Mouse (Mus musculus): ENCODE data around the gene Oosp2.

The Oosp2 gene

GRCm38 (mm10) chr19:11660459-11660858, at the start of gene Oosp2:
Oosp2 (minus strand) TSS chr19:11660559.
- DNase-seq (ENCODE audit: low read depth), result no peak

DNA sequence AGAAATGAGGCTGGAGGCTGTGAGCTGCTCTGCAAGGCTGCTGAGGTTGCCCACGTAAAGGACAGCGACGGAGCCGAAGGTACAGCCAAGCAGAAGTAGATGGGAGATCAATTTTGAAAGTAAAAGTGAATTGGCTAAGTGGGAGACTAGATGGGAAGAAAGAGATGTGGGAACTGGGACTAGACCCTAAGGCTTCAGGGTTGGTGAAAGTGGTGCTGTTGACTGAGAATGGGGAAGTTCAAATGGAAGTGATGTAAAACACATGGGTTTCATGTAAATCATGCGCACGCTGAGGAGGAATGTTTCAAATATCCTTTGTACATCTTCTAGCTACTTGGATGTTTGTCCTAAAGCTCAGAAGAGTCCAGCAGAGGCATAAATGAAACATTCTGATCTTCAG, 38.0 kb upstream of the Oosp2 start:
- DNase-seq (ENCODE audit: low read depth), result no peak

DNA sequence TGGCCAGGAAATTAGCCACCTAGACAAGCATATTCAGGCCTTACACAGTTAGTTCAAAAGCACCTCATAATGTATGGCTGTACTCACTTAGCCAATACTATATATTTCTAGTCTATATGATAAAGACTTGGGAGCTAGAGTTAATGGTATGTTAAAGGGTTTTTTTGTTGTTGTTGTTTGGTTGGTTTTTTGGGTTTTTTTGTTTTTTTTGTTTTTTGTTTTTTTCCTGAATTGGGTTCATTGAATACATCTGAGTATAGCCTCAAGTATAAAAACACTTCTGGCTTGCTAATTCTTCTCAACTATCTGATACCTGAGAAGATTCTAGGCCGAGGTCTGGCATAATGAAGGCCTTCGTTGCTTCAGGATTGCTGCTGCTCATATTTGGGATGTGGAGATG, 36.4 kb upstream of the Oosp2 start, which contains the start of gene Oosp3:
Oosp3 (plus strand) TSS at position 301 of the 400 bp plus-strand sequence.
- DNase-seq (ENCODE audit: low read depth), result no peak

- DNase-seq (ENCODE audit: low read depth), result no peak
Measured at GRCm38 (mm10) chr19:11691454-11691853, 31.1 kb upstream of the Oosp2 start.

DNA sequence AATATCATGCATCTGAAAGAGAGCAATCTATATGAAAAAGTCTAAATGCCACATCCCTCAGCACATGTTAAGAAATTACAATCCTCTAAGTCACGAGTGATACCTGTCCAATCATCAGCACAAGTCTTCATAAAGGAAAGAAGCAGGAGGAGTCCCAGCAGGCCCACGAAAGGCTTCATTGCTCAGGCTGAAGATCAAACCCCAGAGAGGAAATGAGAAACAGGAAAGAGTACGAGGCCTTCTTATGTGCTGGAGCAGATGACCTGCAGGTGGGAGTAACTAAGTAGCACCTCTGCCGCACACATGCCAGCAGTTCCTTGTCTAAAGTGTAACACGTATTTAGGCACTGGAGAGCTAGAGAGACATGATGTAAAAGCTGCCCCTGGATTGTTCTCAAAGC, 30.5 kb upstream of the Oosp2 start, which contains the start of gene Oosp1:
Oosp1 (minus strand) TSS at position 312 of the 400 bp plus-strand sequence.
- no peak for DNase-seq (ENCODE audit: low read depth)

DNA sequence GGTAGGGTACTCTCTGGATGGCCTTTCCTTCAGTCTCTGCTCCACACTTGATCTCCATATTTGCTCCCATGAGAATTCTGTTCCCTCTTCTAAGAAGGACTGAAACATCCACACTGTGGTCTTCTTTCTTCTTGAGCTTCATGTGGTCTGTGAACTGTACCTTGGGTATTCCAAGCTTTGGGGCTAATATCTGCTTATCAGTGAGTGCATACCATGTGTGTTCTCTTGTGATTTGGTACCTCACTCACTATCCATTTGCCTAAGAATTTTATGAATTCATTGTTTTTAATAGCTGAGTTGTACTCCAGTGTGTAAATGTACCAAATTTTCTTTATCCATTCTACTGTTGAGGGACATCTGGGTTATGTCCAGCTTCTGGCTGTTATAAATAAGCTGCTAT, 1.2 kb upstream of the Oosp2 start:
- peak; percentile 23 for DNase-seq (ENCODE audit: low read depth)

GRCm38 (mm10) chr19:11659142-11659541, 1.2 kb downstream of the Oosp2 start:
- no peak for DNase-seq (ENCODE audit: low read depth)

DNA sequence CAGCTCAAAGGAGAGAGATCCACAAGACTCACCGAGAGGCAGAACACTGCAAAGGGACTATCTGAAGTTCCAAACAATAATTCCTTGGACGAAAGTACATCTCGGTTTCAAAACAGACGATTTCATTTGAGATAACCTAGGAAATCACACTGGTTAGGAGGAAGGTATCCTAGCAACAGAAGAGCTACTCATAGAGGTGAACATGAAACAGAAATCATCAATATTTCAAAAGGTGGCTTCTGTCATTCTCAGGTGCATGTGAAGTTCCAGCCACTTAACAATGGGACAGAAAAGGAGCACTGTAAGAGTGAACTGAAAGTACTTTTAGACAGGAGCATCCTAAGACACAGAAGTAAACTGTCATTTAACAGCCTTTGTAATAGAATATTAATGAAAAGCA, 10.8 kb downstream of the Oosp2 start:
- no peak for DNase-seq (ENCODE audit: low read depth)

- DNase-seq (ENCODE audit: low read depth), result no peak
Measured at GRCm38 (mm10) chr19:11646166-11646565, 14.2 kb downstream of the Oosp2 start.

DNA sequence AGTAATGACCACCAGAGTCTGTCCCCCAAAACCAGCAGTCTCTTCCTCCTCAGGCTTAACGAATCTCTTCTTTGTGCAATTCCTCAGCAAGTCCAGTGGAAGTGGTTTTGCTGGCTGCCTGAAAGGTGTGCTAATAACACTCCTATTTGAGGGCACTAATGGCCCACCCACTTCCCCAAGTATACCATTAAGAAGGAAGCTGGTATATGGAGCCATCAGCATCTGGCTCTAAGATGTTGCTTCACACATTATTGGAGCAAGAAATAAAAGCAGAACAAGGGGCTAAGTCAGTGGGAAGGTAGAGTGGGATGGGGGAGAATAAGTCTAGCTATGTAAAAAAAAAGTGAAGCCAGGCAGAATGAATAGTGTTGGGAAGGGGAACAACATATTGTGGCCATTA, 19.6 kb downstream of the Oosp2 start, which contains the start of gene Ms4a3:
Ms4a3 (minus strand) TSS at position 120 of the 400 bp plus-strand sequence.
- DNase-seq (ENCODE audit: low read depth), result no peak

GRCm38 (mm10) chr19:11639038-11639437, 21.3 kb downstream of the Oosp2 start:
- no peak for DNase-seq (ENCODE audit: low read depth)

DNA sequence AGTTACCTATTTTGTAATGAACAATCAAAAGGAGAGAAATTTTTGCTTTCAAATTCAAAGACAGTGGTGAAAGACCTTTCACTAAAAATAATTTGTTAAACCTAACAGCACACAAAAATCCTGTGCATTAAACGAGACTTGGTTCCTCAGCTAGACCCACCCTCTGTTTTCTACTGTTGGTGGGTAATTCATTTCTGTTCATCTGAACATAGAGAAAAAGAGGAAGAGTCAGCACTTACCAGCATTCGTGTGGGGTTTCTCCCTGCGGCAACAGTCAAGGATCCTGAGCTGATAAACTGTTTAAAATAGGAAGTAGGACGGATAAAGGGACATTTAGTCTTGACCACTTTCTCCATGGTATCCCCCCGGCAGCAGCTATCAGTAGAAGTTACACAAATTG, 24.8 kb downstream of the Oosp2 start:
- DNase-seq (ENCODE audit: low read depth), result no peak

DNA sequence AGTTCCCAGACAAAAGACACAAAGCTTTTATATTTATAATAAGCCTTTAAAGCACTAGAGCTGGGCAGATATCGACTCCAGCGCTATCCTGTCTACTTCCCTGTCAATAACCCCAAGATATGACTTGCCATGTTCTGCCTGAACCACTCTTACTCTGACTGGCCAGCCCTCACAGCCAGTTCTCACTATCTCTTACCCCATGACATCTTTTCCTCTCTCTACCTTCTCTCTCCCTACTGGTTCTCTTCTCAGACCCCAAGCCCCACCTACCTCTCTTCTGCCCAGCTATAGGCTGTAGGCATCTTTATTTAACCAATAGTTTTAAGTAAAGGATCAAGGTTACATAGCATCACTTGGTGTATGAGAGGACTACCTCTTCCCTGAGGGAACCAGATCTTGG, 26.0 kb downstream of the Oosp2 start:
- no peak for DNase-seq (ENCODE audit: low read depth)

GRCm38 (mm10) chr19:11633732-11634131, 26.6 kb downstream of the Oosp2 start:
- no peak for DNase-seq (ENCODE audit: low read depth)

DNA sequence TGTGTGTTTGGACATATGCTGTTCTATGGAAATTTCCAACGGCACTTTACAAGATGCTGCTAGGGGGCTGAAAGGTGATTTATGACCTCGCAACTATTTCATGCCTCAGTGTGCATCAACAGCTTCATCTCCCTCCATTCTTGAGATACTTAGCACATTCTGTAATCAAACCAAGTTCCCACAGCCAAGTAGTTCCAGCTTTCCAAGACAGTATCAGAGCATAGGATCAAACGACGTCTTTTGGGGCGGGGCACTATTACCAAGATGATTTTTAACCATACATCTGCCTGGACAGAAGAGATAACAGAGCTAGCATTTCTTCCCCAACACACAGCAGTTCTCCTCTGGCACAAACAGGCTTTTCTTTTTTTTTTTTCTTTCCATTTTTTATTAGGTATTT, 35.1 kb downstream of the Oosp2 start:
- peak; percentile 42 for DNase-seq (ENCODE audit: low read depth)

DNA sequence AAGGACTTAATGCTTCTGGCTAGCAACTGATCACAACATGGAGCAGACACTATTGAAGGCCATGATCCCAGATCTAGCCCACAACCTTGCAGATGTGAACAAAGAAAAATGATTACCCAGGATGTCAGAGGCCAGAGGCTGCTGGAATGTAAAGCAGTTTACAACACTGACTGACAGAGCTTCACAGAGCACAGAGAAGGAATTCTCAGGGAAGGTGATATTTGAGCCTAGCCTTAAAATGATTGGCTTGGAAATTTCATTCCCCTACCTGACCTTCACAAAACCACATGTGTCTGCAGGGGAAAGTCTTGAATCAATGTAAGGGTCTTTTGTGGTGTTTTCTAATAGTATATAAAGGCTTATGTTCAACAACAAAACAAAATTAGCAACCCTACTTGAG, 35.6 kb downstream of the Oosp2 start:
- DNase-seq (ENCODE audit: low read depth), result no peak

DNA sequence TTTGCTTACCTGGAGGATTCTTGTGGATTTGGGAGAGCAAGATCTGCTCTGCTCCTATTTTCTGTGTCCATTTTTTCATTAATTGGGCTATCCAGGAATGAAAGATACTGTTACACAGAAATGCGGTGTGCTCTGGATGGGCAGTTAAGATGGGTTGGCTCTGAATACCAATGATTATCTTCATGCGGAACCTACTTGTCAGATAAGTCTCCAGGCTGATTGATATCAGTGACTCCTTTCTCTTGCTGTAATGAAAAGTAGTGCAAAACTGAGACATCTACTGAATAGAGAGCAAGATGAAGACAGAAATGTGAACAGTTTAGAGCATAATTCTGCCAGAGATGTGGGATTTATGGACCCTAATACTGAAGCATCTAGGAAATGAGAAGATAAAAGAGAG, 36.8 kb downstream of the Oosp2 start, which contains the start of gene Ms4a2:
Ms4a2 (minus strand) TSS at position 169 of the 400 bp plus-strand sequence.
- no peak for DNase-seq (ENCODE audit: low read depth)

- DNase-seq (ENCODE audit: low read depth), result no peak
Measured at GRCm38 (mm10) chr19:11617983-11618382, 42.4 kb downstream of the Oosp2 start.

GRCm38 (mm10) chr19:11614805-11615204, 45.6 kb downstream of the Oosp2 start:
- DNase-seq (ENCODE audit: low read depth), result no peak

DNA sequence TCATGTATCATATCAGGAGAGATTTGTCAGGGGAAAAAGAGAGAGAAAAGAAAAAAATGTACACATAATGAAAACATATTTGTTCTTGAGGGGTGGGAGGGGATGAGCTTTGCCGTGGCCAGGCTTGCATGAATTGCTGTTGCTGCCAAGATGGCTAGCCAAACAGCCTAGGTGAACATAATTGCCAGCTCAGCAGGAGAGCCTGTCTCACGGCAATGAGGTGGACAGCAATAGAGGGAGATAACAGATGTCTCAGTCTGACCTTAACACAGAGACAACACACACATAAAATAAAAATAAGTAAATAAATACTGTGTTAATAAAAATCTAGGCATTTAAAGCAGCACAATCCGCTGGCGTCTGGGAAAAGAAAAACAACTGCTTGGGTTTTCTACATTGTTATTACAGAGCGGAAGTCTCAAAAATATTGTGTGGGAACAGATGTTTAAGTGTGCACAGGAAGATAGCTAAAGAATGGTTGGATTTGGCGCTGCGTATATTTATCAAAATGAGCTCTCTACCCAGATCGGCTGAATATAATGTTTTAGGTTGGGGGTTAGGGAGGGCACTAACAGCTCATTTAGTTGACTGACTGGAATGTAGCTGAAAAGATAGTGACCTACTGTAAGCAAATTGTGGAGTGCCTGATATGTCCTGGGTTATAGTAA, 46.4 kb downstream of the Oosp2 start:
- no peak for DNase-seq (ENCODE audit: low read depth)

- DNase-seq (ENCODE audit: low read depth), result no peak
Measured at GRCm38 (mm10) chr19:11613084-11613483, 47.3 kb downstream of the Oosp2 start.

GRCm38 (mm10) chr19:11612293-11612692, 48.1 kb downstream of the Oosp2 start:
- no peak for DNase-seq (ENCODE audit: low read depth)

GRCm38 (mm10) chr19:11611541-11611945, 48.8 kb downstream of the Oosp2 start:
- no peak for DNase-seq (ENCODE audit: low read depth)

DNA sequence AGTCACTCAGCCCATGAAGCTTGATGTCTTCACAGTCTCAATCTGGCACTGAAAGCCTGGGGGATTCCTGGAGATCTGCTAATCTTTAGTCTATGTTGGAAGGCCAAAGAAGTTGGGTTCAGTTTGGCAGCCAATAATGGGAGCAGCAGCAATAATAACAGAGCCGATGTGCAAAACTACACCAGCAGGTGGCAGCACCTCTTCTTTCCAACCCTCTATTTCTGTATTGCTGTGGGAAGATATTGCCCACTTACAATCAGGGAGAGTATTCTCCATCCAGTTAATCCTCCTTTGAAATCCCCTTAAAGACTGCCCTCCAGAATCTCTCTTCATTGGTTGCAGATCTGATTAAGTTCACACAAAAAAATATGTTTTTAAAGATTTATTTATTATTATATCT, 52.2 kb downstream of the Oosp2 start:
- DNase-seq (ENCODE audit: low read depth), result peak; percentile 47
